Mouse (Mus musculus): ENCODE data around the gene Strbp.

Strbp gene

GRCm38 (mm10) chr2:37703230-37703954, at the start of gene Strbp:
Strbp (minus strand) TSS chr2:37703859.
- 2% methylated on average over 97 of the region's 98 CpGs for WGBS

DNA sequence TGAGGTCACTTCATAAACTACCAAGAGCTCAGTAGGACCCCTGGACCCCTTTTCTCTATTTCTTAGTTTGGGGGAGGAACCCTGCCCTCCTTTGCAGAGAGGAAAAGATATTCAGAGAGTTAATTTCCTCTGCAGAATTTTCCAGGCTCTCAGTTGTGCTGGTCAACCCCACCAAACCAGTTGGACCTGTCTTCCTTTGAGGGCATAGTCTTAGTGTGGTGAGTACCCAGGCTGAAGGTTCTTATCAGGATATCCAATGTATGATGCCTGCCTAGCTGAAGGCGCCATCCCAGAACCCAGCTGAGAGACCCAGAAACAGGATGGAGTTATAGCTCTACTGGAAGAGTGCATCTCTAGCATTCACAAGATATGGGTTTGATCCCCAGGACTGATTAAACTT, 47.5 kb upstream of the Strbp start:
- 95% methylated on average over 1 of the region's 1 CpGs for WGBS

DNA sequence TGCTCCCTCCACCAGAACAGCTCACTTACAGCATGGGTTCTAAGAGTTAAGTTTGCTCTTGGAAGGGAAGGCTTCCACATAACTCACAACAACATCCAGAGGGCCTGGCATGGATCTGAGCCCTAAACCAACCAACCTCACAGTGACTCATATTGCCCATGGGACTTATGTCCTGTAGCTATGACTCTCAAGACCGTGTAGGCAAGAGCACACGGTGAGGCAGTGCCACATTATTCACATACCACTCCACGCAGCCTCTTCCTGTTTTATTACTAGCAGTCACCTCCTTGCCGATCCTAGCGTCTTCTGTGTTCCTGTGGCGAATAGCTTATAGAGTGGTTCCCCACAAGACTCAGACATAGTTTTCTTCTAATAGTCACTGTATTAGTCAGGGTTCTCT, 45.7 kb upstream of the Strbp start:
- WGBS, result 72% methylated on average over 6 of the region's 6 CpGs

GRCm38 (mm10) chr2:37748442-37749066, 44.9 kb upstream of the Strbp start:
- whole genome bisulfite sequencing, result 62% methylated on average over 10 of the region's 10 CpGs

- WGBS, result 40% methylated on average over 2 of the region's 2 CpGs
These were observed 44.2 kb upstream of the Strbp start for GRCm38 (mm10) chr2:37747909-37748308.

- 97% methylated on average over 5 of the region's 5 CpGs for WGBS
These were observed 42.8 kb upstream of the Strbp start for GRCm38 (mm10) chr2:37746293-37747049.

DNA sequence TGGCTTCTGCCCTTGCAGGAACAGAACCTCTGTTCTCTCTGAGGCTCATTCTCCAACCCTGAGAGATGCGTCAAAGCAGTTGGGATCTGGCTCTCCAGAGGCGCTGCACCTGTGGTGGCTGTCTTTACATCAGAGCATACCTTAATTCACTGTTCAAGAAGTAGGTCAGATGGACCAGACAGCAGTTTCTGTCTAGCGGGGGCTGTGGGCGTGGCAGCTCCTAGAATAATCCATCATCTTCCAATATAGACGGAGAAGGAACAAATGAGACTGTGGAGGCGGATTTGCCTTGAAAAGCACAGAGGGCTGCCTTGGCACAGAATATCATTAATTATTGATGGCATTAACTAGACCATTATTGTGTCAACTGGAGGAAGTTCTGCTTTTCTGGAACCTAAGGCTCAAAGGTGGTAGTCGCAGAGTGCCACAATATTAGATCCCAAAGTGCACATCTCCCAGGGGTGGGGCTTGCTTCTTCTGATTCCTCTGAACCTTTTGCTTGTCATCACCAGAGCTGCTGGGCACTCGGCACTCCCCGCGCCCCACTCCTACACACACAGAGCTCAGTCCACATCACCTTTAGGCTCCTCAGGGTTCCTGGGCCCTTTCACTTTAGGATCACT, 41.2 kb upstream of the Strbp start:
- WGBS, result 69% methylated on average over 10 of the region's 10 CpGs

DNA sequence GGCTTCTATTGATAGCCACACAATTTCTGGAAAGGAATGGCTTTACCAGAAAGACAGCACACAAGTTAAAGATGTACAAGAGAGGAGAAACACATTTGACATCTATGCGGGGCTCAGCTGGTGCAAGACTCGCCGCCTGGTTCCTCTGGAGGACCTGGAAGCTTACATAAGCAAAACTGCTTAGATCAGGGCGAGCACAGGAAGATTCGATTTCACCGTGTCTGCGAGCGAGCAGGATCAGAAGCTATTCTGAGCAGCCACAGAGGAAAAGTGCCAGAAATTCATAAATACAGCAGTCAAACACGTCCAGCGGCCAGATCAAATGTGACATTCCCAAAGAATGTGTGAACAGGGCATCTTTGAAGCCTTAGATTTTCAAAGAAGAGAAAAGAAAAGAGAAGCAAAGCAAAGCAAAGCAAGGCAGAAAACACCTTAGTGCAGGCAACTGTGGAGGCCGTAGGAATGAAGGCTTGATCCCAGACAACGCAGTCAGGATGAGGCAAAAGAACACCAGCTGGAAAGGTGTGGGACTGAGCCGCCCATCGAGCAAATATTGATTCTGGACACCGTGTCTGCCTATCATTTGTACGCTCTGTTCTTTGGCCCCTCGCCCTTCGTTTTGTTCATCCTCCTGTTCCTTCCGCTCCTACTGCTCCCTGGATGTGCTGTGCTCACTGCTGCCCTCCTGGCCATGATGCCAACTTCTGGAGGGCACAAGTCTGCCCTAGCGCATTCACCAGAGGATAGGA, 38.3 kb upstream of the Strbp start:
- 48% methylated on average over 20 of the region's 20 CpGs for WGBS

DNA sequence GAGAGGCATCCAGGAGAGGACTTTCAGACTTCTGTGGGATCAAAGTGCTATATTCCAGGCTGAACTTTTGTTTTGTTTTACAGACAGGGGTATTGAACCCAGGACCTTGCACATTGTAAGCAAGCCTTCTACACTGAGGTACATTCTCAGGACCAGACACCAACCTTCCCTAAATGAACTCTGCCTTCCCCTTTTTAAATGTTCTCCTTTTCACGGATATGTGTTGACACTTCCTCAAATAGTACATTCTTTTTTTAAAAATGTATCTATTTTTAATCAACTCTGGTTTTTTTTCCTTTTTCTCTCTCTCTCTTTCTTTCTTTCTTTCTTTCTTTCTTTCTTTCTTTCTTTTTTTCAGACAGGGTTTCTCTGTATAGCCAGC, 32.1 kb upstream of the Strbp start:
- 20% methylated on average over 1 of the region's 1 CpGs for WGBS

- 18% methylated on average over 17 of the region's 17 CpGs for WGBS
These were observed 31.5 kb upstream of the Strbp start for GRCm38 (mm10) chr2:37734979-37735806.

GRCm38 (mm10) chr2:37731241-37731801, 27.7 kb upstream of the Strbp start:
- WGBS, result 85% methylated on average over 5 of the region's 5 CpGs

DNA sequence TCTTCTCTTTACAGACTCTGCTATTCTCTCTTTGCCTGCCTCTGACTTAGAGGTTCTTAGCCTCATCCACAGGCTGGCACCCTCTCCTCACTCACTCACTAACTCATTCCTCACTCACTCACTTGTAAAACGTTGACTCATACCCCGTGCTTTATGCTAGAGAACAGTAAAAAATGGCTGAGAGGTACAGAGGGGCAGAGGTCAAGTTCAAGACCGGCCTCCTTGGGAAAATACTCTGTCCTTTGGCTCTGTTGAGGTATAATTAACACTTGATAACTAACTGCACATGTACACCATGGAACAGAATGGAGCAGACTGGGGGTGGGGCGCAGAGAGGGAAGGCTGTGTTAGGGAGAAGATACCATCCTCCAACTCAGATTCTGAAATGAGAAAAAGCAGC, 20.6 kb upstream of the Strbp start:
- WGBS, result 57% methylated on average over 4 of the region's 4 CpGs

- 41% methylated on average over 11 of the region's 11 CpGs for WGBS
These were observed 19.9 kb upstream of the Strbp start for GRCm38 (mm10) chr2:37723501-37724090.

DNA sequence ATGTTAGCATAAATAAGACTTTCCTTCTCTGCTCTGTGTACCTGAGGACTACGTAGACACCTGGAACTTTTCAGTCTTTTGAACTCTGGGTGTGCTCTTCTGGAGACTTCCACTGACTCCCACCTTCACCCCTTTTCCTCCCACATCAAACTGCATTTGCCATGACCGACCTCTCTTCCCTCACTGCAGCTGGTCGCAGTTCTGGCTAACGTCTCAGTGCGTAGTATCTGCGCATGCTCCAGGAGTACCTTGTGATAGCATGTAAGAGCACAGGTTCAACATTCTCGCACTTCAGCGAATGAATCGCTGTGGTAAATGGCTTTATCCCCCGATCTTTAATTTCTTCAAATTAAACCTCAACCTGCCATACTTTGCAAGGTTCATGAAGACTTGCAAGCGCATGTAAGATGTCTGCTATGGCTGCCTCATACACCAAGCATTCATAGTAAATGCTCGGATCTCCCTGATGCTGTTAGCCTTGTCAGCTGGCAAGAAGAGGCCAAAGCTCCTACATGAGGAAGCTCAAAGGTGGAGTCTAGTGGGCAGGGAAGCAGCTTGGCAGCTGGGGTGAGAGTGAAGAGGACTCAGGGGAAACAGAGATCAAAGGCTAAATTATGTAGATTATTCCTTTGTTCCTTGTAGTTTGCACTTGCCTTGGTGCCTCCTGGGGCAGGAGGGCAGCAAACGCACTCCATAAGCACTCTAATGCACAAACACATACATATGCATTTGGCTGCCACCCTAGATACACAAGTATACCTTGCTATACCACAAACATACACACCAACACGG, 19.2 kb upstream of the Strbp start:
- WGBS, result 82% methylated on average over 14 of the region's 14 CpGs

DNA sequence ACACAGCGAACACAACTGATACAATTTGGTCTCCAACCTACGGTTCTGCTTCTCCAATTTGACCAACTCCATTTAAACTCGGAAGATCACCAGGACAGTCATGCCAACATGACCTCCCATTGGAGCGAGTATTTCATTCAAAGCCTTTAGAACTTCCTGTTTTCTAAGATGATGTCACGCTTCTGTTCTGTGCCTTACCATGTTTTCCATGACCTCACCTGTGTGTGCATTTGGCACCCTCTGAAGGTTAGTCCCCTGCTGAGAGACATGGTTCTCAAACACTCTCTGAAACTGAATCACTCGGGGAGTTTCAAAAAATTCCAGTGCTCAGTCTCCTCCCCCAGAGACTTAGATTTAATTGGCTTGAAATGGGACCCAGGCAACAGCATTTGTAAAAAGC, 12.6 kb upstream of the Strbp start:
- WGBS, result 74% methylated on average over 6 of the region's 6 CpGs

DNA sequence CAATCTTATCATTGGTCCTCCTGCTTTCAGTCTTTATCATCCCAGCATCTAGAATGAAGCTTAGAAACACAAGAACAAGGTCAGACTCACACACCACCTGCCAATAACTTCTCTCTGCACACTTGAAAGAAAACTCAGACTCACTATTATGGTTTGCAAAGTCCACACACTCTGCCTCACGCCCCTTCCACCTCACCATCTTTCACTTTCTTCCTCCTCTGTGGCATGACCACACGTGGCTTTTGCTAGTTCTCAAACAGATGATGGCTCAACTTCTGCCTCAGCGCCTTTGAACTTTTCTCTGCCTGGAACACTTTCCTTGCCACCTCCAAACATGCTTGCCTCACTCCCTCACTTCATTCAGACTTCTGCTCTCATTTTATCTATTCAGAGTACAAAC, 11.7 kb upstream of the Strbp start:
- 85% methylated on average over 3 of the region's 3 CpGs for WGBS

DNA sequence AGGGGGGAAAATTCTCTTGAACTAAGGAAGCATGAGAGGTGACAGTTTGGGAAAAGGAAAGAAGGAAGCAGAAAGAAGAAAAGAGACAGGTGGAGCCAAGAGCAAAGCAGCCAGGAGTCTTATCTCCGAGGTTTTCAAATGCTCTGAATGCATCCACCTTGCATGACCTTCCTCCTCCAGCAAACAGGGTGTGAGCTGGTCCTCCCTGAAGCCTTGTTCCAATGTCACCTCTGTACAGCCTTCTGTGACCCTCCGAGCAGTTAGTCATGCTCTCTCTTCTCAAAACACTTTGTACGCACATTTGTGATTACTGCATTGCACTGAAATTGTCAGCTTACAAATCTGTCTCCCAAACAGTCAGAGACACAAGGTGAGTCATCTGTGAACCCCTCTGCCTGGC, 9.4 kb upstream of the Strbp start:
- WGBS, result 70% methylated on average over 3 of the region's 3 CpGs

- WGBS, result 77% methylated on average over 3 of the region's 3 CpGs
These were observed 5.2 kb upstream of the Strbp start for GRCm38 (mm10) chr2:37708835-37709234.

DNA sequence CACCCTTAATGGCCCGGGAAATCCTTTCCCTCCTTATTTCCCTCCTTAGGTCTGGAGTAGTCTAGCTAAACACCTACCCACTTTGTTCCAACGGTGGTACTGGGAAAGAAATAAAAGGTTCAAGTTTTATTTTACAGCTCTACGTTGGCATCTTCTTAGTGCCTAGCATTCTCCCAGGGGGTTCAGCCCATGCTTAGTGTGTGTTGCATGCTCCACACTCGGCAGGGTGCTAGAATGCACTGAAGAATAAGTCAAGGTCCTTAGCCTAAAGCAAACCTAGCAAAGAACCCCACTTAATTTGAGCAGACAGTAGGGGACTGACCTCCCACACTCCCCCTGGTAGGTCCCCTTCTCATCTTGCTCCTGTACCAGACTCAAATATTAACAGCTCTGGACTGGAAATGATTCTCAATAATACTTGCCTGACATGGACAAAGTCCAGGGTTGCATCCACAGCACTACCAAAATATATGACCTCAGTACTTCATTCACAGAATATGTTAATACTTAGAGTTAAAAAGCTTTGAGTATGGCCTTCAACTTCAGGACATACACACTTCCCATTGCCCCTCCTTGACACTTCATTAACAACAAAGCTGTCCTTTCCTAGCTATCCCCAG, 592 bp upstream of the Strbp start:
- 13% methylated on average over 4 of the region's 4 CpGs for WGBS
